ENCODE assay signal across 15 mouse cellular contexts in genomic region chr4:40849518-40849917, GRCm38 (mm10). TPM values are rescaled to one million over a fixed set of nuclear protein-coding genes. Genes with fewer than 3 reads are reported as not detected.
DNase-seq lines count a peak whose midpoint lies in the region; ATAC-seq and TF ChIP-seq lines count a peak whose summit lies in the region.
"Had no signal": no experiment of that assay in that cellular context is flagged by ENCODE, and none has a peak within 500 bp of the region (broad histone marks: within the 10 kb centered on the region; RNA-seq: fewer than 3 reads in every experiment).

No protein-coding gene starts in this region.

- peak overlapping the region; percentile 4; the same call in 1 of the 2 replicates for H3K4me2 ChIP-seq in lung, embryonic 15.5 days
- H3K4me2 ChIP-seq in liver, embryonic 16.5 days (ENCODE audit: low read depth, low read length) = peak overlapping the region; percentile 97
- no peak overlapping the region for H3K4me2 ChIP-seq in hindbrain, embryonic 16.5 days (ENCODE audit: low read length)
- H3K4me2 ChIP-seq: kidney, embryonic 15.5 days had no signal

- no peak for TF ChIP-seq POLR2A in lung, adult 2 months (IDR thresholded peaks at IDR 0.05; ENCODE audit: borderline replicate concordance, extremely low read depth, low read depth, low read length)

- H3K36me3 ChIP-seq in lung, embryonic 15.5 days = no peaks in the 10 kb centered on the region
- peaks cover 1% of the 10 kb centered on the region for H3K36me3 ChIP-seq in liver, embryonic 16.5 days (ENCODE audit: control insufficient read depth, insufficient read depth)
- H3K36me3 ChIP-seq in forebrain, embryonic 10.5 days (replicated peaks) = peaks cover 3% of the 10 kb centered on the region; the same call in 1 of the 2 replicates
- H3K36me3 ChIP-seq in hindbrain, embryonic 16.5 days (ENCODE audit: control insufficient read depth, insufficient read depth, low read length) = no peaks in the 10 kb centered on the region
- H3K36me3 ChIP-seq: kidney, embryonic 15.5 days had no signal

- no peaks in the 10 kb centered on the region for H3K27me3 ChIP-seq in lung, embryonic 15.5 days
- no peaks in the 10 kb centered on the region for H3K27me3 ChIP-seq in liver, embryonic 16.5 days (ENCODE audit: control insufficient read depth, insufficient read depth, low read depth, low read length)
- no peaks in the 10 kb centered on the region for H3K27me3 ChIP-seq in forebrain, embryonic 10.5 days (ENCODE audit: poor library complexity, severe bottlenecking)
- no peaks in the 10 kb centered on the region for H3K27me3 ChIP-seq in hindbrain, embryonic 16.5 days (replicated peaks; ENCODE audit: control insufficient read depth, insufficient read depth, low read length)
- H3K27me3 ChIP-seq: kidney, embryonic 15.5 days had no signal

- WGBS in lung, embryonic 15.5 days = 72% methylated on average over 3 of the region's 3 CpGs
- WGBS in lung, adult 2 months = 50% methylated on average over 3 of the region's 3 CpGs
- 23% methylated on average over 3 of the region's 3 CpGs for WGBS in liver, embryonic 16.5 days (ENCODE audit: insufficient replicate concordance)
- WGBS in forebrain, embryonic 10.5 days = 89% methylated on average over 3 of the region's 3 CpGs
- whole genome bisulfite sequencing in hindbrain, embryonic 16.5 days = 95% methylated on average over 3 of the region's 3 CpGs

- no peaks in the 10 kb centered on the region for H3K9me3 ChIP-seq in lung, embryonic 15.5 days
- no peaks in the 10 kb centered on the region for H3K9me3 ChIP-seq in liver, embryonic 16.5 days (replicated peaks; ENCODE audit: control insufficient read depth, low read length)
- H3K9me3 ChIP-seq in forebrain, embryonic 10.5 days = no peaks in the 10 kb centered on the region
- no peaks in the 10 kb centered on the region for H3K9me3 ChIP-seq in hindbrain, embryonic 16.5 days (ENCODE audit: control insufficient read depth, low read length)
- H3K9me3 ChIP-seq: kidney, embryonic 15.5 days had no signal

- no peak overlapping the region for H3K27ac ChIP-seq in lung, embryonic 15.5 days
- peak overlapping the region; percentile 59 for H3K27ac ChIP-seq in brown adipose tissue, adult 24 weeks (replicated peaks; ENCODE audit: low read depth, low read length)
- peak overlapping the region; percentile 96 for H3K27ac ChIP-seq in liver, embryonic 16.5 days (ENCODE audit: low read length)
- H3K27ac ChIP-seq in forebrain, embryonic 10.5 days = no peak overlapping the region
- no peak overlapping the region for H3K27ac ChIP-seq in hindbrain, embryonic 16.5 days (ENCODE audit: low read depth, low read length)
- H3K27ac ChIP-seq: hindbrain, postnatal 0 days; kidney, embryonic 15.5 days had no signal

- no peak for ATAC-seq in lung, embryonic 15.5 days (ENCODE audit: borderline replicate concordance, extremely low read depth, low FRiP score, low TSS enrichment)
- ATAC-seq in erythroid progenitor cell, adult 5-6 weeks (replicated peaks; ENCODE audit: low FRiP score, poor library complexity, severe bottlenecking) = peak; percentile 65
- ATAC-seq in liver, embryonic 16.5 days (ENCODE audit: low read depth) = peak; percentile 47
- no peak for ATAC-seq in hindbrain, embryonic 16.5 days
- ATAC-seq: forebrain, postnatal 0 days; hindbrain, postnatal 0 days had no signal

- DNase-seq in lung, adult 2 months = no peak
- DNase-seq in forebrain, embryonic 10.5 days (ENCODE audit: extremely low spot score, low spot score) = no peak
- DNase-seq in thymus, postnatal 36 days = no peak
- DNase-seq: adrenal gland, adult 8-10 months; cerebellum, adult 11 months; forebrain, postnatal 0 days; gastrocnemius, postnatal 36 days; layer of hippocampus, postnatal 36 days had no signal

- no peak for TF ChIP-seq CTCF in lung, adult 2 months (IDR thresholded peaks at IDR 0.05; ENCODE audit: insufficient read depth, low read length)

- peaks cover 67% of the 10 kb centered on the region for H3K4me1 ChIP-seq in lung, embryonic 15.5 days
- H3K4me1 ChIP-seq in lung, adult 2 months (ENCODE audit: control insufficient read depth, insufficient read depth, low read length) = peaks cover 33% of the 10 kb centered on the region
- peaks cover 47% of the 10 kb centered on the region for H3K4me1 ChIP-seq in brown adipose tissue, adult 24 weeks (ENCODE audit: control insufficient read depth, insufficient read depth, insufficient read length, low read length)
- H3K4me1 ChIP-seq in liver, embryonic 16.5 days (ENCODE audit: control insufficient read depth, low read depth, low read length) = peaks cover 70% of the 10 kb centered on the region
- peaks cover 47% of the 10 kb centered on the region for H3K4me1 ChIP-seq in forebrain, embryonic 10.5 days
- H3K4me1 ChIP-seq in hindbrain, embryonic 16.5 days (ENCODE audit: control insufficient read depth, insufficient read depth, low read depth, low read length) = peaks cover 28% of the 10 kb centered on the region

- H3K9ac ChIP-seq in lung, embryonic 15.5 days = no peak overlapping the region
- H3K9ac ChIP-seq in liver, embryonic 16.5 days (ENCODE audit: low read depth, low read length) = peak overlapping the region; percentile 93
- no peak overlapping the region for H3K9ac ChIP-seq in hindbrain, embryonic 16.5 days (ENCODE audit: low read depth, low read length)
- H3K9ac ChIP-seq: forebrain, postnatal 0 days; kidney, embryonic 15.5 days had no signal

- no peak overlapping the region for H3K4me3 ChIP-seq in lung, embryonic 15.5 days
- no peak overlapping the region for H3K4me3 ChIP-seq in lung, adult 2 months (replicated peaks; ENCODE audit: extremely low read depth, low read depth, low read length)
- H3K4me3 ChIP-seq in brown adipose tissue, adult 24 weeks (ENCODE audit: insufficient read depth, low read depth, low read length) = 0 out of 2 replicates have a peak overlapping the region, but pooled peaks have one; percentile 1
- peak overlapping the region; percentile 81 for H3K4me3 ChIP-seq in liver, embryonic 16.5 days (ENCODE audit: low read depth, low read length)
- H3K4me3 ChIP-seq in forebrain, embryonic 10.5 days = no peak overlapping the region
- no peak overlapping the region for H3K4me3 ChIP-seq in hindbrain, embryonic 16.5 days (ENCODE audit: low read length)
- H3K4me3 ChIP-seq: kidney, embryonic 15.5 days had no signal

RNA-seq across cellular contexts. Expression of gene B4galt1, which starts 4.3 kb away (rescaled TPM):
- 70.0 and 74.5 TPM in 2 replicates for polyA plus RNA-seq in lung, embryonic 15.5 days (2015; fragmentation: Nextera tagmentation; extraction: Ambion mirVana)
- polyA plus RNA-seq in lung, adult 2 months (2012; rRNA removed) = 44.6 and 47.7 TPM in 2 replicates
- 33.0 and 33.8 TPM in 2 replicates for polyA plus RNA-seq in brown adipose tissue, adult 24 weeks (2012; ENCODE audit: insufficient read depth, insufficient read length, missing spikeins)
- 49.4 and 49.9 TPM in 2 replicates for total RNA-seq in erythroid progenitor cell, adult 5-6 weeks (2015; ENCODE audit: low replicate concordance)
- total RNA-seq in erythroid progenitor cell, adult 5-6 weeks (2017; ENCODE audit: low replicate concordance) = 43.9 and 46.2 TPM in 2 replicates
- 29.7 and 32.6 TPM in 2 replicates for polyA plus RNA-seq in liver, embryonic 16.5 days (2015; fragmentation: Nextera tagmentation; extraction: Ambion mirVana)
- polyA plus RNA-seq in forebrain, embryonic 10.5 days (2016; fragmentation: Nextera tagmentation; extraction: Ambion mirVana) = 20.1 TPM in 2 replicates
- polyA plus RNA-seq in hindbrain, embryonic 16.5 days (2015; fragmentation: Nextera tagmentation; extraction: Ambion mirVana) = 6.6 and 9.3 TPM in 2 replicates

Comparison
In these comparisons a context has a peak if more than half of its experiments do, and no peak if none do; other contexts are left out.
1. ATAC-seq: peak in erythroid progenitor cell, adult 5-6 weeks (single experiment) and liver, embryonic 16.5 days (single experiment); none in lung, embryonic 15.5 days (single experiment) and hindbrain, embryonic 16.5 days (single experiment).
2. H3K27ac ChIP-seq: peak in brown adipose tissue, adult 24 weeks (single experiment) and liver, embryonic 16.5 days (single experiment); none in lung, embryonic 15.5 days (single experiment), forebrain, embryonic 10.5 days (single experiment) and hindbrain, embryonic 16.5 days (single experiment).
3. H3K4me3 ChIP-seq: peak in brown adipose tissue, adult 24 weeks (single experiment) and liver, embryonic 16.5 days (single experiment); none in lung, embryonic 15.5 days (single experiment), lung, adult 2 months (single experiment), forebrain, embryonic 10.5 days (single experiment) and hindbrain, embryonic 16.5 days (single experiment).